Mouse (Mus musculus) ES-E14 (cell line): ENCODE measurements around the gene Samd10.

ENCODE experiments used
- CHD2 ChIP-seq: IDR thresholded peaks from 2 replicates; pipeline ENCODE4 v1.6.1; 2014; ENCODE audit warnings: mild to moderate bottlenecking, low read depth, low read length, inconsistent platforms
- MAFK ChIP-seq: IDR thresholded peaks from 2 replicates; pipeline ENCODE4 v1.6.1; 2014; ENCODE audit warnings: mild to moderate bottlenecking, low read depth, low read length, inconsistent platforms; ENCODE audit not compliant: insufficient read depth

GRCm38 (mm10) chr2:181597378-181598061, 1.5 kb downstream of the Samd10 start:
- TF ChIP-seq MAFK (no peak), CHD2 (no peak)
